In genomic region chr17:51382552-51382951, GRCm38 (mm10) we compare ENCODE assay signal across 23 mouse cellular contexts.
DNase-seq lines count a peak whose midpoint lies in the region; ATAC-seq lines count a peak whose summit lies in the region.
"Had no signal": no experiment of that assay in that cellular context is flagged by ENCODE, and none has a peak within 500 bp of the region (broad histone marks: within the 10 kb centered on the region; RNA-seq: fewer than 3 reads in every experiment).

No protein-coding gene starts in this region.

- no peak overlapping the region for H3K27ac ChIP-seq in liver, embryonic 16.5 days (ENCODE audit: low read length)
- no peak overlapping the region for H3K27ac ChIP-seq in liver, embryonic 11.5 days (ENCODE audit: low read depth, low read length)
- H3K27ac ChIP-seq: forebrain, embryonic 15.5 days; liver, embryonic 13.5 days; stomach, embryonic 15.5 days had no signal

- no peaks in the 10 kb centered on the region for H3K9me3 ChIP-seq in liver, embryonic 16.5 days (replicated peaks; ENCODE audit: control insufficient read depth, low read length)
- H3K9me3 ChIP-seq in liver, embryonic 11.5 days (ENCODE audit: control insufficient read depth, low read length), result no peaks in the 10 kb centered on the region
- H3K9me3 ChIP-seq: forebrain, embryonic 15.5 days; heart, embryonic 12.5 days; liver, embryonic 13.5 days; stomach, embryonic 15.5 days had no signal

- no peak for DNase-seq in liver, embryonic 11.5 days (ENCODE audit: low spot score)
- no peak for DNase-seq in cerebellum, postnatal 10 days
- DNase-seq in adrenal gland, postnatal 36 days, result no peak
- no peak for DNase-seq in right cerebral cortex, postnatal 25 days
- DNase-seq: cerebellum, adult 11 months; cerebellum, postnatal 36 days; heart, postnatal 36 days; kidney, adult 2 months; liver, embryonic 13.5 days; lung, postnatal 14 days; retina, postnatal 1 day; thymus, adult 2 months had no signal

- no peaks in the 10 kb centered on the region for H3K27me3 ChIP-seq in liver, embryonic 16.5 days (ENCODE audit: control insufficient read depth, insufficient read depth, low read depth, low read length)
- no peaks in the 10 kb centered on the region for H3K27me3 ChIP-seq in liver, embryonic 11.5 days (replicated peaks; ENCODE audit: control insufficient read depth, insufficient read depth, low read length)
- H3K27me3 ChIP-seq: CH12.LX; forebrain, embryonic 15.5 days; heart, embryonic 12.5 days; liver, embryonic 13.5 days; stomach, embryonic 15.5 days had no signal

- ATAC-seq in liver, embryonic 16.5 days (ENCODE audit: low read depth), result 0 out of 2 replicates have a peak, but pooled peaks have one; percentile 24
- no peak for ATAC-seq in liver, embryonic 11.5 days (replicated peaks; ENCODE audit: low FRiP score)
- ATAC-seq in CD4-positive, CD25-positive, alpha-beta regulatory T cell, adult 4 months, result peak; percentile 81
- peak; percentile 83 for ATAC-seq in common myeloid progenitor, adult 5-6 weeks (replicated peaks; ENCODE audit: low read depth, poor library complexity, severe bottlenecking)
- peak; percentile 82 for ATAC-seq in monocyte, adult 5-6 weeks (replicated peaks; ENCODE audit: insufficient number of reproducible peaks, low FRiP score, low TSS enrichment, poor library complexity, severe bottlenecking)
- ATAC-seq: forebrain, embryonic 15.5 days; hindbrain, embryonic 16.5 days had no signal

- no peak overlapping the region for H3K9ac ChIP-seq in liver, embryonic 16.5 days (ENCODE audit: low read depth, low read length)
- H3K9ac ChIP-seq in liver, embryonic 11.5 days (ENCODE audit: low read depth, low read length), result no peak overlapping the region
- H3K9ac ChIP-seq: forebrain, embryonic 15.5 days; heart, embryonic 12.5 days; liver, embryonic 13.5 days; stomach, embryonic 15.5 days had no signal

- no peak overlapping the region for H3K4me3 ChIP-seq in liver, embryonic 16.5 days (ENCODE audit: low read depth, low read length)
- no peak overlapping the region for H3K4me3 ChIP-seq in liver, embryonic 11.5 days (ENCODE audit: low read depth, low read length)
- H3K4me3 ChIP-seq: forebrain, embryonic 15.5 days; heart, embryonic 12.5 days; liver, embryonic 13.5 days; myocyte; stomach, embryonic 15.5 days had no signal

- WGBS in liver, embryonic 16.5 days (ENCODE audit: insufficient replicate concordance), result 45% methylated on average over 6 of the region's 6 CpGs
- WGBS in liver, embryonic 11.5 days, result 68% methylated on average over 6 of the region's 6 CpGs

- H3K4me2 ChIP-seq in liver, embryonic 16.5 days (ENCODE audit: low read depth, low read length), result no peak overlapping the region
- no peak overlapping the region for H3K4me2 ChIP-seq in liver, embryonic 11.5 days
- H3K4me2 ChIP-seq: forebrain, embryonic 15.5 days; heart, embryonic 12.5 days; liver, embryonic 13.5 days; midbrain, embryonic 11.5 days; stomach, embryonic 15.5 days had no signal

- no peaks in the 10 kb centered on the region for H3K4me1 ChIP-seq in liver, embryonic 16.5 days (ENCODE audit: control insufficient read depth, low read depth, low read length)
- H3K4me1 ChIP-seq in liver, embryonic 11.5 days (replicated peaks; ENCODE audit: control insufficient read depth, insufficient read depth, low read length), result no peaks in the 10 kb centered on the region
- H3K4me1 ChIP-seq: forebrain, embryonic 15.5 days; heart, embryonic 12.5 days; liver, embryonic 13.5 days; stomach, embryonic 15.5 days had no signal

- H3K36me3 ChIP-seq in liver, embryonic 16.5 days (ENCODE audit: control insufficient read depth, insufficient read depth), result no peaks in the 10 kb centered on the region
- H3K36me3 ChIP-seq in liver, embryonic 11.5 days (ENCODE audit: control insufficient read depth, insufficient read depth, low read length), result no peaks in the 10 kb centered on the region
- H3K36me3 ChIP-seq: forebrain, embryonic 15.5 days; heart, embryonic 12.5 days; liver, embryonic 13.5 days; stomach, embryonic 15.5 days had no signal
